Mouse (Mus musculus) C2C12 (cell line): ENCODE measurements around the gene Dtx1. TPM values are rescaled to one million over a fixed set of nuclear protein-coding genes. Genes with fewer than 3 reads are reported as not detected.

ENCODE experiments used
- H3K27me3 ChIP-seq: one replicate; pipeline ENCODE4 v1.6.1; 2011; ENCODE audit not compliant: control insufficient read depth, insufficient read depth, insufficient read length
- H3K36me3 ChIP-seq: one replicate; pipeline ENCODE4 v1.6.1; 2011; ENCODE audit not compliant: control insufficient read depth, insufficient read depth
- H3K4me3 ChIP-seq: one replicate; pipeline ENCODE4 v1.5.1; 2011; ENCODE audit warnings: mild to moderate bottlenecking, control low read depth; ENCODE audit not compliant: poor library complexity, insufficient read depth, severe bottlenecking
- H3K79me2 ChIP-seq: one replicate; pipeline ENCODE4 v1.6.1; 2011; ENCODE audit not compliant: control insufficient read depth, insufficient read depth
- H3K79me3 ChIP-seq: one replicate; pipeline ENCODE4 v1.6.1; 2011; ENCODE audit warnings: low read depth, control low read depth
- H3ac ChIP-seq: one replicate; pipeline ENCODE3; 2011; ENCODE audit warnings: low read depth; ENCODE audit not compliant: control insufficient read depth, insufficient read length
- CEBPB ChIP-seq: IDR thresholded peaks from one replicate; pipeline ENCODE4 v1.6.1; 2011; ENCODE audit warnings: low read depth, mild to moderate bottlenecking, control low read depth, moderate library complexity
- CTCF ChIP-seq: IDR thresholded peaks from one replicate; pipeline ENCODE4 v1.5.1; 2011; ENCODE audit not compliant: control insufficient read depth, insufficient read depth, insufficient read length
- FOSL1 ChIP-seq: IDR thresholded peaks from one replicate; pipeline ENCODE4 v1.8.0; 2011; ENCODE audit warnings: mild to moderate bottlenecking, low read length; ENCODE audit not compliant: poor library complexity, insufficient read depth, severe bottlenecking
- MAX ChIP-seq: IDR thresholded peaks from one replicate; pipeline ENCODE4 v1.6.1; 2011; ENCODE audit warnings: mild to moderate bottlenecking, control low read depth
- MYOD1 ChIP-seq: IDR thresholded peaks from one replicate; pipeline ENCODE4 v1.6.1; 2011; ENCODE audit warnings: low read depth; ENCODE audit not compliant: control insufficient read depth, insufficient read length
- MYOG ChIP-seq: IDR thresholded peaks from one replicate; pipeline ENCODE4 v1.6.1; 2011; ENCODE audit not compliant: control insufficient read depth, insufficient read length; ENCODE audit errors: extremely low read depth
- USF1 ChIP-seq: IDR thresholded peaks from one replicate; pipeline ENCODE4 v1.6.1; 2011; ENCODE audit warnings: low read depth, mild to moderate bottlenecking, control low read depth, moderate library complexity
- long read RNA-seq, 2 experiments: library from polyadenylated mRNA; unstranded; transcript quantifications; one replicate each; pipeline ENCODE4 v2.0.0; 2019 to 2020
- polyA plus RNA-seq: library from polyadenylated mRNA; unstranded; fragments of >200 nt; fragmentation: generic; extraction: Trizol; gene quantifications from one replicate; pipeline ENCODE4 v1.2.1, GENCODE M21; 2012; ENCODE audit warnings: missing spikeins

The Dtx1 gene
- not detected for polyA plus RNA-seq
- long read RNA-seq, experiment 1: 0 reads
- long read RNA-seq, experiment 2: 0 reads

DNA sequence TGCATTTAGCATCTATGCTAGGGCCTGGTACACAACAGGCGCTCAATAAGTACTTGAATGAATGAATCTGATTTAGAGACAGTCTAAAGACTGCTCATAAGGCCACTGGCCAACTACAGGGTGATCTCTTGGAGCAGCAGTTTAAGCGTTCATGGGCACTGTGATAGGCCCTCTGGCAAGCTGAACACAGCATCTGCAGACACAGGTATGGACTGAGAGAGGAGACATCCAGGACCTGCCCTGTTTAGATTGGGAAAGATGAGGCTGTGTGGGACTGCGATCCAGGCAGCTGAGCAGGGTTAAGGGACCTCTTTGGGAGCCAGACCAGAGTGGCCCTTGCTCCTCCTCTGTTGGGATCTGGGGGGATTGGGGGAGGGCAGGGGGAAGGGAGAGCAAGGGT is at the start of gene Dtx1:
Dtx1 (minus strand) TSS at position 101 of the 400 bp plus-strand sequence.
- no peaks in the 10 kb centered on the region for H3K79me2 ChIP-seq
- H3K36me3 ChIP-seq: no peaks in the 10 kb centered on the region
- H3ac ChIP-seq: no peak within 1 kb of the TSS
- no peaks in the 10 kb centered on the region for H3K79me3 ChIP-seq
- no peak for TF ChIP-seq MAX
- TF ChIP-seq CTCF: no peak
- TF ChIP-seq USF1: no peak
- TF ChIP-seq MYOD1: no peak
- TF ChIP-seq FOSL1: no peak
- TF ChIP-seq CEBPB: no peak
- TF ChIP-seq MYOG: no peak
- H3K4me3 ChIP-seq: no peak within 1 kb of the TSS
- H3K27me3 ChIP-seq: peaks cover 82% of the 10 kb centered on the region

DNA sequence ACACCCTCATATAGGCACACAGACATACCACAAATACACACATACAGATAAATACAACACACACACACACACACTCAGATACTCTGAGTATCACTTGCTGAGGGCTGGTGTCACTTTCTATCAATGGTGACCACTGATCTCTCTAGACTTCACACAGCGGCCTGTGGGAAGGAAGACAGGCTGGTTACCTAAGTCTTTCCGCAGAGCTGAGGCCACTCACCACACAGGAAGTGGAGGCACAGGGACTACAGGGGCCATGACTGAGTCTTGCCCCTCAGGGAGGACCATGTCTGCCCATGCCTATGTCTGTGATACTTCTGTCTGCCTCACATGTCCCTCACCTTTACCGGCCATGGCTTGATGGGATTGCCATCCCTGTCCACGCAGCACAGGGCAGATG is 42.5 kb upstream of the Dtx1 start:
- no peaks in the 10 kb centered on the region for H3K79me3 ChIP-seq
- TF ChIP-seq MYOG (no peak), CEBPB (no peak), MAX (no peak), USF1 (no peak), FOSL1 (no peak), CTCF (no peak), MYOD1 (no peak)
- no peak overlapping the region for H3K4me3 ChIP-seq
- no peak overlapping the region for H3ac ChIP-seq
- no peaks in the 10 kb centered on the region for H3K36me3 ChIP-seq
- H3K79me2 ChIP-seq: no peaks in the 10 kb centered on the region
- peaks cover 37% of the 10 kb centered on the region for H3K27me3 ChIP-seq

DNA sequence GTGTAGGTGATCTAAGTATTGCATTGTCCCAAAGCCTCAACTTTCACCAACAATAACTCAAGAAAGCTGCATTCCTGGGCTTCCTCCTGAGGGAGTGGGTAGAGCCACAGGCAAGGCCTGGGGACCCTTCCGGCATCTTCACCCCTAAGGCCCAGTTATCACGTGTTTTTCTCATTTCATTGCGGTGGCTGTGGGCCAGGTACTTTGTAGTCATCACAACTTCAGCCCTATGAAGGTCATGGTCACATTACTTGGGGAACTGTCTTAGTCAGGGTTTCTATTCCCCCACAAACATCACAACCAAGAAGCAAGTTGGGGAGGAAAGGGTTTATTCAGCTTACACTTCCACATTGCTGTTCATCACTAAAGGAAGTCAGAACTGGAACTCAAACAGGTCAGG is 41.1 kb upstream of the Dtx1 start:
- Histone ChIP-seq H3K27me3 (peaks cover 29% of the 10 kb centered on the region), H3K4me3 (no peak overlapping the region), H3K36me3 (no peaks in the 10 kb centered on the region), H3K79me3 (no peaks in the 10 kb centered on the region), H3K79me2 (no peaks in the 10 kb centered on the region), H3ac (no peak overlapping the region)
- TF ChIP-seq MYOG: no peak
- no peak for TF ChIP-seq CEBPB
- no peak for TF ChIP-seq MYOD1
- TF ChIP-seq CTCF: no peak
- no peak for TF ChIP-seq USF1
- no peak for TF ChIP-seq MAX
- TF ChIP-seq FOSL1: no peak

DNA sequence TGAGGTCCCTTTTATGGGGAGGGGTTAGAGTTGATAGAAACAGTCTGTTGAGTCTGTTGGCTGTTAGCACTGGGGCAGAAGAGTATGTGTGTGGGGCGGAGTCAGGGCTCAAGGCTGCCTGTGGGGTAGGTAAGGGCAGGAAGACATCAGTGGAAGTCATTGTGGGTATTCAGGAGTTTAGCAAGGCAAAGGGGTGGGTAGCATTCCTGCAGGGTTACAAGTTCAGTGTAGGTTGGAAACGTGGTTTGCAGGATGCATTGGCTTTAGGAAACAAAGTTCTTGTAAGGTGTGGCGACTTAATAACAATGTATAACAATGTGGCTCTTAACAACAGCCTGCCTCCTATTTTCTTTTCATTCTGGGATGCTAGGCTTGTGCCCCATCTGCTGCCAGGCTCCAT is 39.5 kb upstream of the Dtx1 start:
- H3K79me2 ChIP-seq: no peaks in the 10 kb centered on the region
- H3K4me3 ChIP-seq: no peak overlapping the region
- H3K36me3 ChIP-seq: no peaks in the 10 kb centered on the region
- no peak for TF ChIP-seq CEBPB
- no peak for TF ChIP-seq USF1
- no peak for TF ChIP-seq MYOG
- no peak for TF ChIP-seq FOSL1
- TF ChIP-seq CTCF: no peak
- no peak for TF ChIP-seq MYOD1
- TF ChIP-seq MAX: no peak
- peaks cover 27% of the 10 kb centered on the region for H3K27me3 ChIP-seq
- no peak overlapping the region for H3ac ChIP-seq
- H3K79me3 ChIP-seq: no peaks in the 10 kb centered on the region

DNA sequence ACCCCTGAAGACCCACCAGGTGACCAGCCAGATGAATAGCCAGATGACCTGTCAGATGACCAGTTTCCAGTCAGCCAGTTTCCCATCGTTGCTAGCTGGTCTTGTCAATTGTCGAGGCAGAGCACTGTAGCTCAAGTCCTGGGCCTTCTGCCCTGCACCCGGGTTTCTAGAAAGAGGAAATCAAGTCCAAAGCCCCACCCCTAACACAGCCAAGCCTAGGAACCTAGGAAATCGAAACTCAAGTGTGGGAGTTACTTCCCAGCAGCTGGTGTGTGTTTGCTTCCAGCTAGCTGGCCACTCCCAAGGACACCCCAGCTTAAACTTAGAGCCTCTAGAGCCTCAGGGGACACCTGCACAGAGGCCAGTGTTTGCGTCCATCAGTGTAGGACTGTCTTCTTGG is 38.0 kb upstream of the Dtx1 start, which contains the start of gene Oas2:
Oas2 (minus strand) TSS at position 166 of the 400 bp plus-strand sequence.
- Histone ChIP-seq H3K27me3 (peaks cover 17% of the 10 kb centered on the region), H3K4me3 (no peak within 1 kb of the TSS), H3K36me3 (no peaks in the 10 kb centered on the region), H3K79me2 (no peaks in the 10 kb centered on the region), H3K79me3 (no peaks in the 10 kb centered on the region), H3ac (no peak within 1 kb of the TSS)
- TF ChIP-seq MYOD1 (no peak), MYOG (no peak), CTCF (no peak), FOSL1 (no peak), MAX (no peak), CEBPB (no peak), USF1 (no peak)

DNA sequence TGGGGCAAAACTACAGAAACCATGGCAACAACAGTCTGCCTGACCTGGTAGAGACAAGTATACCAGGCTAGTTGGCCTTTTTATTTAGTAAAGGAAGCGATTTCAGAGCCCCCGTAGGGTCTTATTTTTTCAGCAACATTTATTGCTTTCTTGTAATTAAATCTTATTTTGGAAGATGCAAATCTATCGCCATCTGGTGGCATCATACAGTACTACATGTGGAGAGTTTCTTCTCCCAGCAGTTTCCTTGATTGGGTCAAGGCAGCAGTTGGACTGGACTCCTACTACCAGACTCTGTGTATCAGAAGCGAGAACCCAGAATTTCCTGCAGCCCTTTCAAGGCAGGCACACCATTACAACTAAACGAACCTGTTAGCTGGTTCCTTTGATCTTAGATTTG is 34.7 kb upstream of the Dtx1 start:
- no peaks in the 10 kb centered on the region for H3K36me3 ChIP-seq
- no peak overlapping the region for H3ac ChIP-seq
- no peaks in the 10 kb centered on the region for H3K79me2 ChIP-seq
- no peaks in the 10 kb centered on the region for H3K79me3 ChIP-seq
- no peak overlapping the region for H3K4me3 ChIP-seq
- no peak for TF ChIP-seq MYOG
- no peak for TF ChIP-seq USF1
- H3K27me3 ChIP-seq: peaks cover 16% of the 10 kb centered on the region
